Mouse (Mus musculus) mesoderm, embryonic 11.5 days (tissue): ENCODE measurements around the gene Rsph1.

ENCODE experiments used
- DNase-seq: peaks from one replicate; pipeline ENCODE4 v3.0.0-alpha.2; 2012; ENCODE audit warnings: low read depth, low spot score

The Rsph1 gene

DNA sequence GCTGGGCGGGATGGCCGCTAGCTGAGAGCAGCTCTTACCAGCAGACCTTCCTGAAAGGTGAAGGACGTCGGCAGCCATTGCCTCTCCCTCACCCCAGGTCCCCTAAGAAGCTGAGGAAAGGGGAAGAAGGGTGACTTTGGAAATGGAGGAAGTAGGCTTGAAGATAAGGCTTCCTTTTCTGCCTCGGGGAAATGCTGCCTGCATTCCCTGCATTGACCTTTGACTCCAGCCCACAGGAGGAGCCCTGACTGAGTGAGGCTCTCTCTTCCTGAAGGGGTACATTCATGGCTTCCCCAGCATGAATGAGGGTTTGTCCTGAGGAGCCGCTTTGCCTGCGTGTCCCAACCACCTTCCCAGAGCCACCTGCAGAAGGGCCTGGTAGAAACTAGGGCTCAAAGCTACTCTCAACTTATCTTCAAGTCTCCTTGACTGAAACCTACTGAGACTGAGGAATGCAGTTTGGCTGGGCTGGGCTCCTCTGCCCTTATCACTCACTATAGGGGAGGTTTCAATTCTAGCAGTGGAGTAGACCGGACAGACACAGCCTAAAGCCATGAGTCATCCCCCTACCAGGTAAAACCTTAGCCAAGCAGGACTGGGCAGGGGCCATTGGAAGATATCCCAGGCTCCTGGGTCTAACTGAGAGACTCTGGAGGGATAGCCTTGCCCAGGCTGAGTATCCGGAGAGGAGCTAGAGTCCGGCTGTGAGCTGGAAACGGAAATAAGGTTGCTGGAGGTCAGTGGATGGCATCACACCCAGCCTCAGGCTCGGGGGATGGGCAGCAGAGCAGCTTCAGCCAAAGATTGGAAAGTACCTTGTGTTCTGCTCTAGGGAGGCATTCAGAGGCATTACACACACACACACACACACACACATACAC lies 28.0 kb upstream of the Rsph1 start:
- peak; percentile 50 for DNase-seq

- DNase-seq: no peak
These were observed 26.2 kb upstream of the Rsph1 start for GRCm38 (mm10) chr17:31303401-31303800.

DNA sequence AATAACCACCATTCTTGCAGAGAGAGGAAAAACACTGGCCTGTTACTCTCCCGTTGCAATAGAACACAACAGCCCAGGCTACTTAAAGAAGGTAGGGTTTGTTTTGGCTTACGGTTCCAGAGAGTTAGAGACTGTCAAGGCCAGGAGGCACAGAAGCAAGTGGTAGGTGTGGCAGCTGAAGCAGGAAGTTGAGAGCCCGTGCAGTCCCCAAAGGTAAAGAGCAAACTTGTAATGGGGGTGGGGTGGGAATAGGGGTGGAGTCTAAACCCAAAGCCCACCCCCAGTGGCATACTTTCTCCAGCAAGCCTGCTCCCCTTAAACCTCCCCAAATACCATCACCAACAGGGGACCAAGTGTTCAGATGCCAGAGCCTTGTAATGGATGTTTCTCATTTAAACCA lies 23.6 kb upstream of the Rsph1 start:
- DNase-seq: no peak

- DNase-seq: no peak
These were observed 22.8 kb upstream of the Rsph1 start for GRCm38 (mm10) chr17:31299981-31300380.

GRCm38 (mm10) chr17:31298419-31299209 lies 21.4 kb upstream of the Rsph1 start:
- no peak for DNase-seq

- DNase-seq: no peak
These were observed 20.3 kb upstream of the Rsph1 start for GRCm38 (mm10) chr17:31297521-31297939.

DNA sequence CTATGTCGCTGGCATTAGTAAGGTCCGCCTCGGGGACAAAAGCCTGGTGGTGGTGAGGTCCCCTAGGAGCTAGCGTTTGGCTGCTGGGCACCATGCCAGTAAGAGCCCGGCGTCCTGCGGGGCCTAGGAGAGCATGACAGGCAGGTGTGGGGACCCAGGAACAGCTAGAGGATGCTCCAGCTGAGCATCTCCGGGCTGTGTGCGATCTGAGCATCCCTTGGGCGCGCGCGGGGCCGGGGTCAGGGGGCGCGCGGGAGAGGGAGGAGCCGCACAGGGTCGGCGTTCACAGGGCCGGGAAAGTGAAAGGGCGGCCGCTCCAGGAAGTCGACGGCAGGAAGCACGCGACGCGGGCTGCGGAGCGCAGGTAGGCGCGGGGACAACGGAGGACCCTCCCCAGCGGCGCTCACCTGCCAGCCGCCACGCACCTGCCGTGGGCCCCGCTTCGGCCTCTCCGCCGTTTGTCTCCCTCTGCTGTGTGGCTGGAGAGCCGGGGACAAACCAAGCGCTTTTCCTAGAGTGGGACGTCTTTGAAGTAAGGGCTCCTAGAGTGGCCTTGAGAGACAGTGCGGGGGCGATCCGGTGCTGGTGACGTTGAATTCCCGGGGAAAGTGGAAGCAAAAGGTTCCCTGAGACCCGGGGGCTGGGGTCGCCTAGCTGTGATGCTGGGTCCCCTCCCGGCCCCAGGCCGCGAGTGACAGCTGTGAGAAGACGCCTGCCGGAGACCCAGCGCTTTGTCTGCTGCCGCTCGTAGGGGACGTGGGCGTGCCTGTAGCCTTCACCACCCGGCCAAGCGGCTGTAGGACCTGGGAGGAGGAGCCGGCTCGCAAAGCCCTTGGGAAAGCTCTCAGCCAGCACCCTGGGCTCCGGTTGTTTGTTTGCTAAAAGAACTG lies 19.0 kb upstream of the Rsph1 start:
- DNase-seq: peak; percentile 70

GRCm38 (mm10) chr17:31295215-31295891 lies 18.2 kb upstream of the Rsph1 start:
- no peak for DNase-seq

DNA sequence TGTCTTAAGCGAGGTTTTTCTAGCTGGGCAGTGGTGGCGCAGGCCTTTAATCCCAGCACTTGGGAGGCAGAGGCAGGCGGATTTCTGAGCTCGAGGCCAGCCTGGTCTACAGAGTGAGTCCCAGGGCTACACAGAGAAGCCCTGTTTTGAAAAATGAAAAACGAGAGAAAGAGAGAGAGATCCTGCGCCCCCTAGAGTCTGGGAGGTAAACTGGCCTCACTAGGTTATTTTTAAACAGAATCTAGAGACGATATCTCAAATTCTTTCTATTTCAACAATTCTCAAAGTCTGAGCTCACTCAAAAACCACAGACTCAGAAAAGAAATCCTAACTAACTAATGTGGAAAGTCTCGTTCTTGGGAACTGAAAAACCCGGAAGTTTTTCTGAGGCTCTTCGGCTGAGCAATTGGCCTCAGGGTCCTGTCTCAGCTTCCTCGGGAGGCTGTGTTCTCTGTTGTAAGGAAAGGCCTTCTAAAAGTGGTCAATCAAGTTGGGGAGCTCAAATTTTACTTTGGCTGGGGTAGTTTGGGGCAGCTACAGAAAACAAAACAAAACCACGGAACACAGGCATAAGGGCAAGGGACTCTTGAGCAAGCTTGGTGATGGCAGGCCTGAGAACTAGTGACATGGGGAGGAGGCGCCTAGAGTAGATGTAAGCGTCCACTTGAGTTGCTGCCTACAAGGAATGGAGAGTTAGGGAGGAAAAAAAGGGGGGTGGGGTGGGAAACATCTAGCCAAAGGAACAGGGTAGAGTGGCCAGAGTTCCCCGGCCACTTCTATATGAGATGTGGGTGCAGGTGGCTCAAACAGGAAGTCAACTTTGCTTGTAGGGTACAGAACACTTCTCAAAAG lies 17.4 kb upstream of the Rsph1 start:
- DNase-seq: no peak

DNA sequence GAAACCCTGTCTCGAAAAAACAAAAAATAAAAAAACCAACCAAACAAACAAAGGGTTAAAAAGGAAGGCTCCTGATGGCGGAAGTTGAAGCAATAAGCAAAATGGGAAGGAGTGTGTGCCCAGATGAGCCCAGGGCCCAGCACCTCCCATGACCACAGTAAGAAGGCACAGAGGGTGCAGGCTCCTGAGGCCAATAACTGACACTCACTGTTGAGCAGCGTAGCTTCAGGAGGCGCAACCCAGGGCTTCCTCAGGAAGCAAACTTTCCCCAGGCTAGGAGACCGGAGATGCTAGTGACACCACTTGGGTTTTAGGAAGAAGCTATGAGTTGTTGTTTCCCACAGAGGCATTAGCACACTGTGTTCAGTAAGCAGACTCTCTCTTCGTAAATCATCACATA lies 13.7 kb upstream of the Rsph1 start:
- DNase-seq: no peak

GRCm38 (mm10) chr17:31290311-31290710 lies 13.1 kb upstream of the Rsph1 start:
- no peak for DNase-seq

DNA sequence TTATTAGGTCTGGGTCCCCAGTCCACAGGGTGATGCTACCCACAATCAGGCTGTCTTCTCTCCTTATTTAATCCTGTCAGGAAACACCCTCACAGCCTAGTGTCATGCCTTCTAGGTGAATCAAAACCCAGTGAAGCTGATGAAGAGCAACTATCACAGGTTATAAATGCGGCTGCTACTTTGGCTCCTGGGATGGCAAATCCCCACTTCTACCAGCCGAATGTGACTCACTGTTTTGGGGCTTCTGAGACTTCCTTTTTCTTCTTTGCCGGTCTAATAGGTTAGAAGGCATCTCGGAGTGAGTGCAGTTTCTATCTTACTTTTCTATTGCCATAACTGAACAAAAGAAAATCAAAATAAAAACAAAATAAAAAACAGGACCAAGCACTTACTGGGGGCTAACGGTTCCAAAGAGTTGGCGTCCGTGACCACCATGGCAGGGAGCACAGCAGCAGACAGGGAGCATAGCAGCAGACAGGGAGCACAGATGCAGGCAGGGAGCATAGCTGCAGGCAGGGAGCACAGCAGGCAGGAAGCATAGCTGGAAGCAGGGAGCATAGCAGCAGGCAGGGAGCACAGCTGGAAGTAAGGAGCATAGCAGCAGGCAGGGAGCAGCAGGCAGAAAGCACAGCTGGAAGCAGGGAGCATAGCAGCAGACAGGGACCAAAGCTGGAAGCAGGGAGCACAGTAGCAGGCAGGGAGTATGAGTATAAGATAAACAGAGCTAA lies 12.0 kb upstream of the Rsph1 start:
- no peak for DNase-seq

DNA sequence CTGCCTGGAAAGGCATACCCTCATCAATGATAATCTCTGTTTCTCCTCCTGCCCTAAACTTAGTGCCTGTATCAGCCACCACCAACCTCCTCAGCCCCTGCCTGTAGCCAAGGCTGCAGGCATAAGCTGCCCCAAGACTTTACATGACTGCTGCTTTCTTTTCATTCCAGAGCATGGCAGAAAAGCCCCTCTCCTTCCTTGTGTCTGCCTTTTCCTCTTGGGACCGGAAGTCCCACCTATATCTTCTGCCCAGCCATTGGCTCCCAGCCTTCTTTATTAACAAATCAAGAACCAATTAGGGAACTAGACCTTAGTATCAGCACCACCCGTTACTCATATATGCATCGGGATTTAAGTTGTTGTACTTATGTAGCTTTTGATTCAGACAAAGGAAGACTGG lies 10.0 kb upstream of the Rsph1 start:
- no peak for DNase-seq

DNA sequence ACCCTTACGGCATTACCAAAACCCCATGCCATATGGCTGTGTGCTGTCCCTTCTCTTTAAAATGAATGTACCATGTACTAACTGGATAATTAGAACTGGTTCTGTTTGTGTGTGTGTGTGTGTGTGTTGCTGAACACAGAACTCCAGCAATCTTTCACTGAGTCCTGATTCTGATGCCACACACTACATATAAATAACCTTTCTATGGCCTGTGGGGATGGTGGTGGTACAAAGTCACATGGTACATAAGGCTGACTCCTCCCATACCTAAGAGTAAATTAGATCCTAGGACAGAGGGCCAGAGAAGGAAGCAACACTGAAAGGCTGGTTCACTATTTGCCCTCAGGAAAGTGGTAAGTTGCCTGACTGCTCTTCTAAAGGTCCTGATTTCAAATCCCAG lies 9.3 kb upstream of the Rsph1 start, which contains the start of gene Slc37a1:
Gene Slc37a1 (plus strand): TSS at position 301 of the 400 bp plus-strand sequence.
- no peak for DNase-seq

GRCm38 (mm10) chr17:31285867-31286266 lies 8.7 kb upstream of the Rsph1 start:
- no peak for DNase-seq

DNA sequence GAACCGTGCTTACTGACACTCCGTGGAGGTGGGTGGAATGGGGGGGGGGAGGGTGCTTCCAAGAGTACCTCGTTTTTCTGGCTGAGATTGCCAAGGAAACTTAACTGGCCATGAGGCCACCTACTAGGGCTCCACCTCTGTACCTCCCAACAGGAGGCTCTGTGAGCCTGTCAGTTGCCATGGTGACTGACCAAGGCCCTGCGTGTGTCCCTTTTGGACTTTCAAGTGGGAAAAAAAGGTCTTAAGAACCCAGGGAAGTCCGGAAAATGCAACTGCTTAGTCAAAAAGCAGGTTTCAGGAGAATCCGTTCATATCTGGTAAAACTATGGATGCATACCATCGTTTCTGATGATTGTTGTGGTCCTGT lies 5.5 kb upstream of the Rsph1 start:
- DNase-seq: no peak

DNA sequence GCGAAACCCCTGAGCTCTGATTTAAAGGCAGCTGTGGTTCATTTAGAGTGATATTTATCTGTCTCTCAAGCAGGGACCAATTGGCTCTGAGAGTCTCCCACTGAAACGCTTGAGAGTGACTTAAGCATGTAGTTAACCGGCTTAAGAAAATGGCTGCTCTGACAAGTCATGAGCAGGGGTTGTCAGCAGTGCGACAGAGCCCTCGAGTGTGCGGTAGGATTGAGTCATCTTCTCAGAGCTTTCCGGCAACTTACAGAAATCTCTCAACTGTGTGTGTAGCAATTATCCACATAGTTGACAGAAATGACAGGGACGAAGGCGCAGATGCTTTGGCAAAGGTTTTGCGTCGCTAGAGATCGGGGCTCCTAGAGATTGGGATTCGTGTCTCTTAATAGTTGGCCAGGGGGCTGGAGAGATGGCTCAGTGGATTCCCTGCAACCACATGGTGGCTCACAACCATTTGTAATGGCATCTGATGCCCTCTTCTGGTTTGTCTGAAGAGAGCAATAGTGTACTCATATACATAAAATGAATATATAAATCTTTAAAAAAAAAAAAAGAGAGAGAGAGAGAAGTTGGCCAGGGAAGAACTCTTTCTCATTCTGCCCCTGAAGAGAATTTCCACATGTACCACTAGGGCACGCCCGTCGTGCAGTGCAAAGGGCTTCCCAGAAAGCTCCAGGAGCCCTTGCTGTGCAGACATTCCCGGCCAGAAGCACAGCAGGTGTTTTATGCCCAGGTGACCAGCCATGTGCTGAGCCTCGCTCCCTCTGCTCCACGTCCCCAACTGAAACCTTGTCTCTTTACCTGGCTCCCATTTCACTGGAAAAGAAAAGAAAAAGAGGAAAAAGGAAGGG lies 4.9 kb upstream of the Rsph1 start:
- DNase-seq: no peak

DNA sequence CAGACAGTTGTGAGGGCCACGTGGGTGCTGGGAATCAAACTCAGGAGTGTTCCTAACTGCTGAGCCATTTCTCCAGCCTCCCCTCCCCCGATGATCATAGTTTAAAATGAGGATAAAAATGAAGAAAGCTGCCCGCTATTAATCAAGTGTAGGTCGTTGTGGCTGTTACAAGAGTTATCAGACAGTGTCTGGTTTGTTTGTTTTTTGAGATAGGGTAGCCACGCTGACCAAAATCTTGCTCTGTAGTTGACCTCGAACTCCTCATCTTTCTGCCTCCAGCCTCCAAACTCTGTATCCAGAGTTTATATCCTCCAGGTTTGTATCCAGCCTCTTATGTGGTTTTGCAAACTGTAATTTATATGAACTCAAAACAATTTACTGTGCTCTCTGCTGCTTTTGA lies 3.1 kb upstream of the Rsph1 start:
- no peak for DNase-seq

- no peak for DNase-seq
These were observed 2.4 kb upstream of the Rsph1 start for GRCm38 (mm10) chr17:31279541-31279940.
